Mouse (Mus musculus) neutrophil, adult 5-6 weeks (primary cell): ENCODE results near the gene Casz1. TPM values are rescaled to one million over a fixed set of nuclear protein-coding genes. Genes with fewer than 3 reads are reported as not detected.

Experiments
- ATAC-seq: fragments of 151-379, 151-347 bp; 2 replicates; pipeline ENCODE4 v1.8.0; 2017; ENCODE audit warnings: mild to moderate bottlenecking, moderate TSS enrichment; ENCODE audit not compliant: insufficient number of reproducible peaks, poor library complexity, low FRiP score, severe bottlenecking; ENCODE audit errors: extremely low read depth
- total RNA-seq: library from RNA; stranded (forward); fragments of 200-1000 nt; gene quantifications from 2 replicates; pipeline ENCODE4 v1.2.3, GENCODE M21; 2017

Casz1 gene
- 13.6 and 14.1 TPM in 2 replicates for total RNA-seq

GRCm38 (mm10) chr4:148804137-148804779, at the start of gene Casz1:
Gene Casz1, plus strand, starts transcription at chr4:148804429.
- ATAC-seq = no peak

- ATAC-seq = no peak
These were observed 45.4 kb upstream of the Casz1 start for GRCm38 (mm10) chr4:148758863-148759262.

- ATAC-seq = no peak
These were observed 44.1 kb upstream of the Casz1 start for GRCm38 (mm10) chr4:148760152-148760551.

- ATAC-seq = no peak
These were observed 38.0 kb upstream of the Casz1 start for GRCm38 (mm10) chr4:148766021-148766775.

- no peak for ATAC-seq
These were observed 36.4 kb upstream of the Casz1 start for GRCm38 (mm10) chr4:148767655-148768305.

GRCm38 (mm10) chr4:148768649-148769048, 35.6 kb upstream of the Casz1 start:
- ATAC-seq = no peak

- ATAC-seq = no peak
These were observed 33.4 kb upstream of the Casz1 start for GRCm38 (mm10) chr4:148770582-148771408.

- no peak for ATAC-seq
These were observed 32.8 kb upstream of the Casz1 start for GRCm38 (mm10) chr4:148771409-148771929.

- ATAC-seq = no peak
These were observed 31.6 kb upstream of the Casz1 start for GRCm38 (mm10) chr4:148772658-148773057.

GRCm38 (mm10) chr4:148774036-148774435, 30.2 kb upstream of the Casz1 start:
- ATAC-seq = no peak

- no peak for ATAC-seq
These were observed 28.6 kb upstream of the Casz1 start for GRCm38 (mm10) chr4:148775476-148776269.

- ATAC-seq = no peak
These were observed 24.1 kb upstream of the Casz1 start for GRCm38 (mm10) chr4:148780097-148780621.

GRCm38 (mm10) chr4:148781516-148781915, 22.7 kb upstream of the Casz1 start:
- no peak for ATAC-seq

- ATAC-seq = no peak
These were observed 21.3 kb upstream of the Casz1 start for GRCm38 (mm10) chr4:148782880-148783279.

- ATAC-seq = no peak
These were observed 20.5 kb upstream of the Casz1 start for GRCm38 (mm10) chr4:148783760-148784159.

GRCm38 (mm10) chr4:148785053-148785567, 19.1 kb upstream of the Casz1 start:
- ATAC-seq = no peak

GRCm38 (mm10) chr4:148785995-148786394, 18.2 kb upstream of the Casz1 start:
- no peak for ATAC-seq

GRCm38 (mm10) chr4:148790940-148791339, 13.3 kb upstream of the Casz1 start:
- no peak for ATAC-seq
